Mouse (Mus musculus) cerebellum, adult 11 months (tissue): ENCODE results near the gene Ano8.
A peak's percentile ranks its signal among the peaks of the same experiment; 100 is the strongest.

Experiments used
- DNase-seq: peaks from one replicate; pipeline ENCODE4 v3.0.0; 2022

The Ano8 gene

GRCm38 (mm10) chr8:71470146-71470912, 15.4 kb downstream of the Ano8 start:
- peak; percentile 37 for DNase-seq

DNA sequence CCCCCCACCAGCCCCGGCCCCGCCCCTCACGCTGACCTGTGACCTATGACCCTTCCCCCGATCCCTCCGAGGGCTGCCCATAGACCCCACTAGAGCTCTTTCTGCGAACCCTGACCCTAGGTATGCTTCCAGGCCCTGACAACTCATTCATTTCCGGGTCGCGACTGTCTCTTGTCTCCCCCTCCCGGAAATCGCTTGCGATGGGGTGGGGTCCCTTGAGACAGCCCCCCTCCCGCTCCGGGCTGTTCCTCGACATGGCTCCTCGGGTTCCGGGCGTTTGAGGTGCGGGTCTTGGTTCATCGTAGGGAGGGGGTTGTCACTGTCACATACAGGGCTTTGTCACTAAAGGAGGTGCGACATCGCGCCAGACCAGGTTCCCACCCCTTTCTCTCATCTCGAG, 16.4 kb downstream of the Ano8 start:
- peak; percentile 61 for DNase-seq

GRCm38 (mm10) chr8:71468916-71469315, 16.8 kb downstream of the Ano8 start, which contains the start of gene Dda1:
Gene Dda1, plus strand, starts transcription at chr8:71469199.
- peak; percentile 97 for DNase-seq

DNA sequence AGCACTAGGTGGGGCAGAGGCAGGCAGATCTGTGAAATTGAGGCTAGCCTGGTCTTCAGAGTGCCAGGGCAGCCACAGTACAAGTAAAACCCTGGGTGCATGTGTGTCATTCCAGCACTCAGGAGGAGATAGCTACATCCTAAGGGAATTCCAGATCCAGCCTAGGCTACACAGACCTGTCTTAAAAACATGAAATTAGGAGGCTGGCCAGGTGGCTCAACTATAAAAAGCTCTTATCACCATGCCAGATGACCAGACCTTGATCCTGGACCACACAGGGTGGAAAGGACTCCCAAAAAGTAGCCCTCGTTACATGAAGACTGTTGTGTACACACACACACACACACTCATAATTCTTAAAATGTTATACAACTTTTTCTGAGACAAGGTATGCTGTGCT, 17.8 kb downstream of the Ano8 start:
- peak; percentile 15 for DNase-seq

GRCm38 (mm10) chr8:71467201-71467600, 18.6 kb downstream of the Ano8 start:
- DNase-seq, result peak; percentile 14

GRCm38 (mm10) chr8:71466198-71466597, 19.6 kb downstream of the Ano8 start:
- DNase-seq, result peak; percentile 46

DNA sequence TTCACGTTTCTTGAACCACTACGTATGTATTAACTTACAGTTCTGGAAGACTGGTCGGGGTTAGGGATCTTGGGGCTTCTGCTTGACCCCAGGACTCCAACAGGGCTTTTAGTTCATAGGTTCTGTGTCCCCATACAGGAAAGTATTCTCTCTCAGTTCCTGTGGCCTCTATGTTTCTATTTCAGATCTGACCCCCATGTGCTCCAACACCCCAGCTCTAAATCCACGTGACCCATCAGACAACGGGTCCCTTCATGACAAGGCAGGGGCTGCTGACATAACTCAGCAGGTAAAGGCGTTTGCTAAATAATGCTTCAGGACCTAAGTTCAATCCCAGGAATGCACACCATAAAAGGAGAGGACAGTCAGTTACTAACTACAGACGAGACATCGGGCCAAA, 20.0 kb downstream of the Ano8 start:
- peak; percentile 24 for DNase-seq

GRCm38 (mm10) chr8:71464513-71465500, 21.0 kb downstream of the Ano8 start, which contains the start of gene Mrpl34:
Gene Mrpl34, plus strand, starts transcription at chr8:71464959.
- peak; percentile 99 for DNase-seq

DNA sequence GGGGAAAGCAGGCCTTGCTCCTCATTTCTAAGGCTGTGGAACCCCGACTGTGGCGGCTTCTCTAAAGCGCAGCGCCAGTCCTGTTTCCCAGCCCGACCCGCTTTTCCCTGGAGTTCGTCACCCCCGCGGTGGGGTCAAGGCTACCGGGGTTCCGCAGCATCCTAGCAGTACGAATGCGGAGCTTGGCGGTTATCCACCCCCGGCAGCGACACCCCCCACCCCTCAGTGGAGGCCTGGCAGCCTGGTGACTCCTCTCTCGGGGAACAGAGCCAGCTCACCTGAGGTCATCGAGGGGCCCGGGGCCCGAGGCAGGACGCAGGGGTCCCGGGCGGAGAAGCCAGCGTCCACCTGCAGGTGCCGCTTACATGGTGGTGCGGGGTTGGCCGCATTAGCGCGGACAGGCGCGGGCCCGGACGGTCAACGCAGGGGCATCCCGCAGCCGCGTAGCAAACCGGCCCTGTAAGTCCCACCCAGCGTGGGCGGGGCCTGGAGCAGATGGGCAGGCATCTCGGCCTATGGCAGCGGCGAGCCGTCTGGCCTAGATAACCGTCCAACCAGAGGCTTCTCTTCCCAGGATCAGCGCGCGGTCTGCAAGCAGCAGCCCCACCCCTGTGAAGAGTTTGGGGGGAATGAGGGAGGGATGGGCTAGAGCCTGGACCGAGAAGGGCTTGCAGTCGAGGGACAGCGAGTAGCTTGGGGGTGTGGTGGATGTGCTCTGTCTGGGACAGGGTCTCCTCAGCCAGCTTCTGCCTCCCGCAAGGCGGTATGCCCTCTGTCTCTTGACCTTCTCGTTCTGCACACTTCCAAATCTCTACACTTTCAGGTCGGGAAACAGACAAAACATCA, 22.4 kb downstream of the Ano8 start, which contains the start of gene Abhd8:
Abhd8 (minus strand) TSS at position 468 of the 846 bp plus-strand sequence.
- peak; percentile 99 for DNase-seq

GRCm38 (mm10) chr8:71462786-71463185, 23.0 kb downstream of the Ano8 start:
- DNase-seq, result peak; percentile 75

- DNase-seq, result peak; percentile 28
These were observed 23.6 kb downstream of the Ano8 start for GRCm38 (mm10) chr8:71462191-71462590.

DNA sequence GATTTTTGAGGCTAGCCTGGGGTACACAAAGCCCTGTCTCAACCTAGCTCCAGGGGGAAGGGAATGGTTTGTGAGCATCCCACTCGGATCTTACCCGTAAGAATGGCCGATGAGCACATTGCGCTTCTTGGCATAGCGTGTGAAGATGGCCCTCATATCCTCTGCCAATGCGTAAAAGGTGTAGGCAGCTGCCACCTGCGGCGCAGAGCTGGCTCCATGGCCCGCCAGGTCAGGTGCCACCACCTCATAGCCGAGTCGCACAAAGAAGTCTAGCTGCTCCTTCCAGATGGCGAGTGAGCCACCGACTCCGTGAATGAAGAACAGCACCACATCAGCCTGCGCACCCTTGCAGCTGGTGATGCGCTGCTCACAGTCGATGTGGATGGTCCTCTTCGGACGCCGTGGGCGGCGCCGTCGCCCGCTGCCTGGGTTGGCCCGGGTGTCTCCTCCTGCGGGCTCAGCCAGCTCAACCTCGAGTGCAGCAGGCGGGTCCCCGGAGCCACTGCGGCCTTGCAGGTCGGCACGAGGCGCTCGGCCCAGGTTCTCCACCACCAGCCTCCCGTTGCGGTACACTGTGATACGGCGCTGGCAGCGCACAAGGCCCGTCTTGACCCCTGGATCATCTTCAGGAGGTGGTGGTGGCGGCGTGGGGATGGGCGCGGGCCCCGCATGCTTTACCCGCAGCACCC, 24.5 kb downstream of the Ano8 start:
- DNase-seq, result peak; percentile 48

DNA sequence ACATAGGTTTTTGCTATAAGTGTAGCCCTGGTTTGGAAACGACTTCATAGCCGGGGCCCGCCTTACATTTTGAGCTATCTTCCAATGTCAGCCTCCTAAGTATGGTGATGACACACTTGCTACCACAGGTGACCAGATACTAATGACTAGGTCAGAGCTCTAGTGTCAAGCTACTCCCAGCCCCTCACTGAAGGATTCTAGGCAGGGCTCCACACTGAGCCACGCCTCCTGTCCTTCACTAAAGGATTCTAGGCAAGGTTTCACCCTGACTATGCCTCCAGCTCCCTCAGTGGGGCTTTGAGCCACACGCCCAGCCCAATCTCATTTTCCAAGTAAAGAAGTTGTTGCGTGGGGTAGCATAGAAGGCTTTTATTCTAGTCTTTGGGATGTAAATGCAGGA, 25.0 kb downstream of the Ano8 start:
- DNase-seq, result no peak

DNA sequence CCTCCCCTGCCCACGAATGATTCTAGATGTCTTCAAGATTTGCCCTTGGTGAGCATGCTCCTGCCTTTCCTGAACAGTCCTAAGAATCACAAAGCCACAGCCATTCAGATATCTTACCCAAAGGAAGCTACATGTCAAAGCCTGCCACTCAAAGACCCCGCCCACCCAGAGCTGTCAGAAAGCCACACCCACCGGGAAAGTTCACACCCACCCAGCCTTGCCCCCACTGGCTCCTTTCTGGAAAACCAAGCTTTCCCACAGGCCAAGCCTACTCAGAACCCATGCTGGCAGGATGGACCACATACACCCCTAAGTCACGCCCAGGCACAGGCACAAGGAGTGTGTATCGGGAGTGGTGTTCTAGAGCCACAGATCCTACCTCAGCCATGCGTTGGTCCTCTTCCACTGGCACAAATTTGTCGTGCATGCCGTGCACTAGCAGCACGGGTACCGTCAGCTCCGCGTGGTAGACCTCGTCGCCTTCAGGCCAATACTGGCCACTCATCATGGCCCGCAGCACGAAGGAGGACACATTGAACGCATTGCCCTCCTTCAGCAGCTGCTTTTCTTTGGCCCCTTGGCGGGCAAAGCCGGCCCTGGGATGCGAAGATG, 28.0 kb downstream of the Ano8 start:
- no peak for DNase-seq

DNA sequence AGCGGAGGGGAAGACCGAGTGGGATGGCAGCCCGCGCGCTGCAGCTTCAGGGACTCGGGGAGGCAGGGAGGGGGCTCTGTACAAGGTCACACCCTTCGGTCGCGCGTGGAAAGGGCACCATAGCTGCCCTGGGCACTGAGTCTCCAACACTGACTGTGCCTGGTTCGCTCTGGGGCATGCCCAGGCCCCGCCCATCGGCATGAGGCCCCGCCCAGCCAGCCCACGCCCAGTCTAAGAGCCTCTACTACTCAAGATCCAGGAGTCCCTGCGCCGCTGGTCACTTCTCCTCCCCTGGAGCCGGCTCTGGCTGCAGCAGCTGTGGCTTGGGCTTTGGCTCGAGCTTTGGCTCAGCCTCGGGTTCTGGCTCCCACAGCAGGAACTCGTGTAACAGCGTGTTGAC, 28.9 kb downstream of the Ano8 start:
- DNase-seq, result peak; percentile 29

- DNase-seq, result no peak
These were observed 31.1 kb downstream of the Ano8 start for GRCm38 (mm10) chr8:71454668-71455067.

GRCm38 (mm10) chr8:71452669-71453068, 33.1 kb downstream of the Ano8 start:
- DNase-seq, result no peak

DNA sequence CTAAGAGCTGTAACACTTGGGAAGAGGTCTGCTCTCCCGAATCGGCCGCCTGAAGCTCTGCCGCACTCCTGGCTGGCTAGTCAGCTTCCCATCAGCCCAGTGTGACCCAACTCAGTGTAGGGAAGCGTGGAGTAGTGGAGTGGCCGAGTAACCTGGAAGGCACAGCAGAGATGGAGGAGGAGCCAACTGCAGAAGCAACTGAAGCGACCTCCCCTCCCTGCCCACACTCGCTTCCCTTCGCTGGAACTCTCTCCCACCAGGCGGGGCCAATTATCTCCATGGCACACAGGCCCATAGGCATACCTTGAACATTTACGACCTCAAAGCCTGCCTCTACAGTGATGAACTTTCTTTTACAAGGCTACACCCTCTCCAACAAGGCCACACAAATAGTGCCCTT, 34.0 kb downstream of the Ano8 start:
- DNase-seq, result no peak

DNA sequence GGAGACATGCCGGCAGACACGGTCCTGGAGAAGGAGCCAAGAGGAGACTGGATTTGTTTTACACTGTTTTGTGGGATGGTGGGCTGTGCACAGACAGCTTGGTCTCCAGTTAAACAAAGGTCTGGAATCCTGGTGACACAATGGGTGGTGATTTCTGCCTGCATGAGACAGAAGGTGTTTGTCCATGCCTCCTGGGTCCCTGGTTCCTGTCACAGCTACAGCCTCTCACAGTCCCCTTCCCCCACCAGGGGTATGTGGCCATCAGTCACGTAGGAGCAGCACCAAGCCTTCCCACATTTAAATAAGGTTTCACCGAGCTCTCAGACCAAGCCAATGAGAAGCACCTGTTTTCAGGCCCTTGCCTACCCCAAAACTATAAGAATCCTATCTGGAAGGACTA, 34.4 kb downstream of the Ano8 start:
- no peak for DNase-seq

GRCm38 (mm10) chr8:71445096-71445495, 40.7 kb downstream of the Ano8 start:
- no peak for DNase-seq

- peak; percentile 36 for DNase-seq
These were observed 44.4 kb downstream of the Ano8 start for GRCm38 (mm10) chr8:71441404-71441803.
